Mouse (Mus musculus) adrenal gland, postnatal 10 days (tissue): ENCODE measurements around the gene Setd4. TPM values are rescaled to one million over a fixed set of nuclear protein-coding genes. Genes with fewer than 3 reads are reported as not detected.
A peak's percentile ranks its signal among the peaks of the same experiment; 100 is the strongest.

ENCODE experiments used
- DNase-seq: peaks from one replicate; pipeline ENCODE4 v3.0.0; 2021; ENCODE audit warnings: mixed read lengths
- total RNA-seq, 2 experiments: library from RNA; stranded (reverse); gene quantifications; 2 replicates each; pipeline ENCODE4 v1.2.3; 2021

The Setd4 gene
- total RNA-seq, 2 experiments from 2014 or later, result 8.6 to 8.8 TPM

DNA sequence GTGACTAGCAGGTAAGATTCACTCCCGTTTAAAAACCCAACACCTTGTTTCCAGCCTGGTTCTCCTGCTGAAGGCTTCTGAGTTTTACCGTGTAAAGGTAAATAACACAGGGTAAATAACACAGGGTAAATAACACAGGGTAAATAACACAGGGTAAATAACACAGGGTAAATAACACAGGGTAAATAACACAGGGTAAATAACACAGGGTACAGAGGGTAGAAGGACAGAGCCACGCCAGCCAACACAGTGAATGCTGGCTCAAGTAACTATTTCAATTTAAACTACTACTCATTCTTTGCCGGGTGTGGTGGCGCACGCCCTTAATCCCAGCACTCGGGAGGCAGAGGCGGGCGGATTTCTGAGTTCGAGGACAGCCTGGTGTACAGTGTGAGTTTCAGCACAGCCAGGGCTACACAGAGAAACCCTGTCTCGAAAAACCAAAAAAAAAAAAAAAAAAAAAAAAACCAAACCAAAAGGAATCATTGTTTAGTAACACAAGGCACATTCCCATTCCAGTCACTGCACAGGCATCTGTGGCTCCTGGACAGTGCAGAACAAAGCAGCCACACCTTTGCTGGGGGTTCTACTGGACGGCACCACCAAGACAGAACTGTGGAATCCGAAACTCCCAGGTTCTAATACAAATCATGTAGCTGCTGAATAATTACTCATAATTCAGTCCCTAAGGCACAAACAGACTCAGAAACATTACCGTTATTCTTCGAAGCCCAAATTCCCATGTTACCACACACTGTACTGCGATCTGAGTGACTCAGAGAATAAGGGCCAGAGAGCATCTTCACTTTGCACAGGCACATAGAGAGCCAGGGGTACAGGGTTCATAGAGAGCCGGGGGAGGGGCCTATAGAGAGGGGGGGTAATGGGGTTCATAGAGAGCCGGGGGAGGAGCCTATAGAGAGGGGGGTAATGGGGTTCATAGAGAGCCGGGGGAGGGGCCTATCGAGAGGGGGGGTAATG lies 12.1 kb downstream of the Setd4 start:
- DNase-seq, result no peak

DNA sequence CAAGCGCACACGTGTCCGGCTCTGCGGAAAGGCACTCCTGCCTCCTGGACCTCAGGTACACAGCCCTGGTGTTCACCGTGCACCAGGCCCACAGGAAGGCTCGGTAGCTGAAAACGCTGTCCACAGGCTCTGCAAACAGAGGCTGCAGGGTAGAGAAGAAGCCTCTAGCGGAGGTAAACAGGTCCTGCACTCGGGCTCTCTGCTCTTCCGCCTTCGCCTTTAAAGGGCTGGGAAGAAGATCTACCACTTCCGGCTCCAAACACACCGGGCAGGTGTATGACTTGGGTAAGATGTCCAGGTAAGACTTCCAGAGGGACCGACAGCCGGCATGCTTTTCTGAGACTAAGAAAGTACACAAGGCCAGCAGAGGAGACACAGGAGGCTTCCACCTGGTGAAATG lies 12.9 kb downstream of the Setd4 start:
- DNase-seq, result no peak

DNA sequence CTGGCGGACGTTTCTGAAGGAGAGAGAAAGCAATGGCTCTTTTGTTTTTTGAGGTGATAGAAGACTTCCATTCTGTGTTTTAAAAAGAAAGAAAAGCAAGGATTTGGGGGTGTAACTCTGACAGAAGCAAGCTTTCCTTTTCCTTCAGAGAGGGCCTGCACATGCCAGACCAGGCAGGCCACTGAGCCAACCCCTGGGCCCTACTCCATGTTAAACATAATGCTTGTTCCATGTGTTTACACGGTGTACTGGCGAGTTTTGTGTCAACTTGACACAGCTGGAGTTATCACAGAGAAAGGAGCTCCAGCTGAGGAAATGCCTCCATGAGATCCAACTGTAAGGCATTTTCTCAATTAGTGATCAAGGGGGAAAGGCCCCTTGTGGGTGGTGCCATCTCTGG lies 15.6 kb downstream of the Setd4 start:
- no peak for DNase-seq

DNA sequence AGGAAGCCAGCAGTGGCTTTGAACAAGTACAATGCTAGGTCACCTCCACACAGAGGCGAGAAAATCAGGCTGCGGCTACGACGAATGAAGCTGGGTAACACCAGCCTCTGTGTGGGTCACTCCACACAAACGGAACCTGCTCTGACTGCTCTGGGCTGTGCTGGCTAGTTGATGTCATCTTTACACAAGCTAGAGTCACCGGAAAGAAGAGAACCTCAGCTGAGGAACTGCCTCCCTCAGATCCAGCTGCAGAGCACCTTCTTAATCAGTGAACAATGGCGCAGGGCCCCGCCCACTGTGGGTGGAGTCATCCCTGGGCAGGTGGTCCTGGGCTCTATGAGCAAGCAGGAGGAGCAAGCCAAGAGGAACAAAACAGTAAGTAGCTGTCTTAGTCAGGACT lies 17.5 kb downstream of the Setd4 start:
- no peak for DNase-seq

DNA sequence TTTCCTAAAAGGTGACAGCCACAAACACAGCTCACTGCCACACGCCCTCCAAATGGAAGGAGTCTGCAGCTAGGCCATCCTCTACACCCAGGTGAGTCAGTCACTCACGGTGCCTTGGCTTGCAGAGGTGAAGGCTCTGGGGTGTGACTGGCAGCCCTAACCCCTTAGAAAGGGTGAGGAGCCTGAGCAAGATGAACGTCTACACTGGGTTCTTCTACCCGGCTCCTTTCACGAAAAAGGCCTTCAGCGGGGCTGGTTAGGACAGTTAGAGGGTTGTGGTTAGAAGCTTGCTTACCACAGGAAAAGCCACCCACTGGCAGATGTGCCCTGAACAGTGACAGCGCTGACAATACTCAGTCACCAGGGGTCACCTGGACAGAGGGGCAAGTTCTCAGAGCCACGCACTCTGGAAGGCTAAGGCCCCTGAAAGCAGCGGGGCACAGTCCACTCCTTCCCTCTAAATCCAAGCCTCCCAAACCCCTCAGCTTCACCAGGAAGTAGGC lies 18.1 kb downstream of the Setd4 start:
- DNase-seq, result no peak

DNA sequence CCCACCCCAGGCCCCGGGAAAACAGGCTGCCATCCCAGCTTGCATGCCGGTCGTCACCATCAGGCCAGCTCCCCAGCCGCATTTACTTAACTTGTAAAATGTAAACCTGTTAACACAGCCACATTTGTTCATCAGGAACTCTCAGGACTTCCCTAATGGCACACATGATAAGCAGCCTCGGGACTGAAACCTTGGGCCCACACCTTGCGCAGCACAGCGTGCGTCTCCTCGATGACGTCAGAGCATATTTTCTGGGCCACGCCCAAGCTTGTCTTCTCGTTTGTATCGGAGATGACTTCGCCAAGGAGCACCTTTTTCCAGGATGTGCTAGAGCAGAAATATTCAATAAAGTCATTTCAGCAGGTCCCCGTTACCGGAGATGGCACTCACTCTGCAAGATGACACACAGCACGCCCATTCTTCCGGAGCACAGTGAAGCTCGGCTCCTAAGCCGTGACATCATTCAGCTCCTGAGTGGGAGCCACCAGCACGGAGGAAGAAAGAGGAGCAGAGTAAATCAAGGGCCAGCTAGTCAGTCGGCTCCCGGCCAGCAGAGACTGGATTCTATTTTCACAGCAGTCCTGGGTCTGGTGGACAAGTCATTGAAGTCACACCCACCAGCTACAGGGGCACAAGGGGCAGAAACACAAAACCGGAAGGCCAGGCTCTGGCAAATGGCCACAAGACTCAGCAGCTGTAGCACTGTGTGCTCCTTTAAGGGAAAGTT lies 18.7 kb downstream of the Setd4 start:
- no peak for DNase-seq

DNA sequence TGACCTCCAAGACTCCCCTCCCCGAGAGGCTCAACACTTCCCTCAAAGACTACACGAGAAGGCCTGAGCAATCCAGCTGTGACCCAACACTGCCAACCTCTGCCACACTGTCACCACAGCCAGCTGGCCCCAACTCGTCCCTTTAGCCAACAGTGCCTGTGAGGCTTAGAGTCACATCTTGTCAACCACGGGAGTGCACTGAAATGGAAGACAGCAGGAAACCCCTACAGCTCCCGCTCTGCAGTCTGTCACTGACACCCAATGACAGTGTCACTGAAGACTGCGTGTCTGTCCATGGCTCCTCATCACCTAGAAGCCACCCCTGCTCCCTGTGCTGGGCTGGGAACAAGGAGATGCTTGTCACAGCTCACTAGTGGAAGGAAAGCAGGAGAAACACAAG lies 22.7 kb downstream of the Setd4 start:
- DNase-seq, result peak; percentile 51

DNA sequence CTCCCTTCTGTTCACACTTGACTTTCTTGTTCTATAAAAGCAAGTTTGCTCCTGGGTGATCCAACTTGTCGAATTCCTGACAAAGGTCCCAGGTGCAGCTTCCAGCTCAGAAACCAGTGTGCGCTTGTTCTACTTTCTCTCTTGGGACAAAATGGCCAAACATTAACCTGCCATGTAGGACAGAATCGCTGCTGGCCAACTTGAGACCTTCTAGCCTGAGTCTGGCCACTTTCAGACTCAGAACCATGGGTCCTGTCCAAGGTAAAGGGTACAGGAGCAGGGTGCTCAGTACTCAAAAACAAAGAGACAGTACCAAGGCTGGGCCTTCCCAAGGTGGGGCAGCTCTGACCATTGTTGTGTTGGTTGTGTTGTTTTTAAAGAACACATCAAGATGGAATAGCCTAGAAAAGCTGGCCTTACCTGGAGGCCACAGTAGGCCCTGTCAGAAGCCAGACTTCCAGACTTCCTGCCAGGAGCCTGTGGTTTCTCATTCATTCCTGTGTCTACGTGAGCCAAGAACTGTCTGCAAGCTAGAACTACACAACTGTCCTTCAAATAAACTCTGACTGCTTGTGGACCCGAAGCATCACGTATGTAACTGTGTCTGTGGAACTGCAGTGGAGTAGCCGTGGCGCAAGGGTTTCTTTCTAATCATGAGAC lies 25.4 kb downstream of the Setd4 start:
- no peak for DNase-seq

DNA sequence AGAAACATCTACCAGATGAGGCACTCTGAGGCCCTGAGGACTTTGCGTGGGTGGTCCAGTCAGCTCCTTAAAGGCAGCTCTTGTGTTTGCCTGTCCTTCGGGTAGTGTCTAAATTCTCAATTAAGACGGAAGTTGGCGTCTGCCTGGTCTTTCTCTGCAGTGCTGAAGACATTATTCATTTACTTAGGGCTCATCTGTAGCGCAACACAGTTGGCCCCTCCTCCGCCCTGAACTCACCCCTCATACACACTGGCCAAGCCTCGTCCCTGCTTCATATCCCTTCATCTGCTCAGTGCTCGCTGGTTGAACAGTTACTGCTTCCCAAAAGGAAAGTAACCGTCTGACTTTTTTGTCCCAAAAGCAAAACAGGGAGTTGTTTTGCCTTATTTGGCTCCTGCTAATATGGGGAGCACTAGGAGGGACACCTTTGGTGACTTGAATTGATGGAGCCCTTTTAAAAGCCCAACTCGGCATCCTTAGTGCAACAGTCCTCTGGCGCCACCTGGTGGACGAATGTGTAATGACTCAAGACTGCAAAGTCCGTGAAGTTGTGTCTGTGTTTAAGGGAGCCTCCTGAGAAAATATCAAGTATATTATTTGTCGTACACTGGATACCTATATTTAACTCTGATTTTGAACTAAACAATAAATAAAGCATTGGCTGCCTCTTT lies 27.3 kb downstream of the Setd4 start:
- peak; percentile 89 for DNase-seq

DNA sequence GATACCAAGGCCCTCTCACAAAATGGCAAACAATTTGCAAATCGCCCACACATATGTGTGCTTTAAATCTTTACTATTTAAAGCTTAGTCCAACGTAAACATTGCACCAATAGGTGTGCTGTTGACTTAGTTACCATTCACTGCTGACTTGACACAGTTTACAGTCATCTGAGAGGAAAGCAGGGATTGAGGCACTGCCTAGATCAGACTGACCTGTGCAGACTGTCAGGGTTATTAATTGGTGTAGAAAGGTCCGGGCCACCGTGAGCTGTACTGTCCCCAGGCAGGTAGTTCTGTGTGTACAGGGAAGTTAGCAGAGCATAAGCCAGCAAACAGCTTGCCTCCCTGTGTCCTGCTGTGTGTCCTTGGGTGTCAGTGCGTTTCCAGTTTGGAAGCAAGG lies 28.3 kb downstream of the Setd4 start:
- DNase-seq, result no peak

DNA sequence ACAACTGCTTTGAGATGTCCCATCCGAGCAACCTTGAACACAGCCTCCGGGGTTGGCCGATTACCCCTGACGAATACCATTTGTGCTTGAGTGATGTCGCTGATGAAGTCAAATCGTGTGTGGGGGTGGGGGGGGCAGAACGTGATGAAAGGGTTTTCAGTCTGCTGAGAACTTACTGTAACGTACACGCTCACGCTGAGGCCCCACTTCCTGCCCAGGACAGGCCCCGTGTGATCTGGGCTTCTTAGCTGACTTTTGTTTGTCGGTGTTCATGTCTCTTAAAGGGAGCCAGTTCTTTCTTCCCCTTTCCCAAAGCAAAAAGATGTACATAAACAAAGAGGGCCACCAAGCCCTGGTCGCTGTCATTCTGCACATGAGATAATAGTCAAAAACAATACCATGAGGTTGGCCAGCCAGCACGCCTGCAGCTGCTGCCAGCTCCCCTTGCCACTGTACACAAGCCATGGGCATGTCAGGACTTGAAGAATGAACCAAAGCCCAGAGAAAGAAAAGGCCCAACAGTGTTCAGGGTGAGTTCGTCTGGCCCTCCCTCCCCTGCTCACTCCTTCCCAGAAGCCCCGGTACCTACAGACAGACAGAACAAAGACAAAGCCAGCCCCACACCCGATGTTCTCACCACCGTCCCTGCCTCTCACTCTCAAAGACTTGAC lies 29.2 kb downstream of the Setd4 start:
- DNase-seq, result no peak

DNA sequence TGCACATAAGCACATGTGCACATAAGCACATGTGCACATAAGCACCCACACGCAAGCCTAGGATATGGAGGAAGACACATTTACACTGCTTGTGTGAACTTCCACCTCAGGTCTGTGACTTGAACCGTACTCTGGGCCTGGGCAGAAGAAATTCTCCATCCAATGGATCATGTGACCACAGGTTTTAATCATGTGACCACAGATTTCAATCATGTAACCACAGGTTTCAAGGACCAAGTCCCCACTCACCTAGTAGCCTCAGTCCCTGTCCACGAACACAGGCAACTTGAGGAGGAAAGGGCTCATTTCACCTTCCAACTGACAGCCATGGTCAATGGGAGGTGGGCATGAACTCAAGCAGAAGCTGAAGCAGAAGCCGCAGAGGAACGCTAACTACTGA lies 30.4 kb downstream of the Setd4 start:
- no peak for DNase-seq

DNA sequence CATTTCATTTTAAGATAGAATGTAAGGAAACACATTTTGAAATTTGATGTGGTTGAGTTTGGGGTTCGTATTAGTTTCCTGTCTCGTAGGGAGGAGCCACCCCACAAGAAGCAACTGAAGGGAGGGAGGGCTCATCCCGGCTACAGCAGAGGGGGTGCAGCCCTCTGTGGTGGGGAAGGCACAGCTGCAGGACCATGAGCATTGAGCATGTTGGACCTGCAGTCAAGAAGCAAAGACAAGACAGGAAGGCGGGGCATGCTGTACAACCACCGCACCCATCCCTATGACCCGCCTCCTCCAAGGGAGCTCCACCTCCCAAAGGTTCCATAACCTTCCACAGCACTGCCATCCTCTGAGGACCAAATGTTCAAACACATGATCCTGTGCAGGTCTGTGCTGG lies 31.5 kb downstream of the Setd4 start:
- no peak for DNase-seq

DNA sequence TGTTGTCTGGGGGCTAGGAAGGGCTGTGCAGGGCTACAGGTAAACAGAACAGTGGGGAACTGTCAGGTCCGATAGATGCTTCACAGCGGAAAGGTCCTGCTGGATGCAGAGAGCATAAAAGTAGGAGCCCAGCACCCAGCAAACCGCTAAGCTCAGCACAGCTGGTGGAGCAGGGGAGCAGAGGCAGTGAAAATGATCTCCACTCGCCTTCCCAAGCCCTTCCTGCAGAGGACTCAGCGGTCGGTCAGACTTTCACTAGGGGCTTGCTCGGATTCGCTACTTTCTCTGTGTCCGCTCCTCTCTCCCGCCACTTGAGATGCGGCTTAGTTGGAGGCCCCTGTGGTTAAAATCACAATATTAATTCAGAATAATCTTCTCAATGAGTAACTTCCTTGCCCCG lies 45.4 kb downstream of the Setd4 start:
- DNase-seq, result no peak

DNA sequence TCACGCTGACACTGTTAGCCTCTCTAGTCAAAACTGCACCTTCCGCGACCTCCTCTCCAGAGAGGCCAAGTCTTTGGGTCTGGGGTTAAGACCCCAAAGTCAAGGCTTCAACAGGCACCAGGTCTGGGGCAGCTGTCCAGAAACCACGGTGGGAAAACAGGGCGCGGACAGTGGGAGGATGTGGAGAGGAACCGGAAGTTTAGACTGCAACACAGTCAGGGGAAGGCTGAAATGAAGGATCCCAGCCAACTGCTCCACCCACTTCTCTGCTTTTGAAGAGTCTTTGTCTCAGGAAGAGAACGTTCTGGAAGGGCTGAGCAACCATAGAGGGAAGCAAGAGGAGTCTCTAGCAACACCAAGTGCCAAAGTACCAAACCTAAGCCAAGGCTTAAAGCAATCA lies 46.2 kb downstream of the Setd4 start:
- no peak for DNase-seq

DNA sequence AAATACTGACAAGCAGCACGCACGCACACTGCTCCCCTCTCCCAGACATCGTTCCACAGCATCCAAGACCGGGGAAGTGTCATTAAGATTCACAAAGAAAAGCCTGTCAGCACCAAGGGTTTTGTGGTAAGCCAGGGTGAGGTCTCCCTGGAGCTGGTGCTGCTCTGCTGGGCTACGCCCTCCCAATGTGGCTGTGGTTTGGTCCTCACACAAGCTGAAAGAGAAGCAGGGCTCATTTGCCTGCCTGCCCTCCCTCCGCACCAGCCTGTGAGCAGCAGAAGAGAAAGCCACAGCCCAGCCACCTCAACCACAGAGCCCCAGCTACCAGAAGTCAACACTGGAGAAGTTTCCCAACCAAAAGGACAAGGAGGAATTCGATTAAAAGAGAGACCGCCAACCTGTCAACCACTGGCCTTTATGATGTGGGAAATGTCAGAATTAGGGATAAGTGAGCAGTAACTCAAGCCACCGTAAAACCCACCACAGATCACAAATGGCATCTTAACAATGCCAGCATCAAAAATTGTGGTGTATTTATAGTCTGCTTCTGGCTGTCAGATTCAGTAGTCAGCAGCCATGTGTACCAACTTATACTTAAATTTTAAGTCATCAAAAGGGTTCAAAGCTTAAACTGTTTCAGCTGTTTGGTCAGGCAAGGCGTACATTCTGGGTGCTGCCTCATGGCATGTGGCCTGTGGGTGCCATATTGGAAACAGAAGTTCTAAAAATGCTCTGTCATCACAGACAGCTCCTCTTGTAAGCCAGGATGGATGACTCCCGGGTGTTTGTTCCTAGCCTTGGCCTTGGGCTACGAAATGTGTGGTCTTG lies 51.0 kb downstream of the Setd4 start:
- DNase-seq, result no peak

DNA sequence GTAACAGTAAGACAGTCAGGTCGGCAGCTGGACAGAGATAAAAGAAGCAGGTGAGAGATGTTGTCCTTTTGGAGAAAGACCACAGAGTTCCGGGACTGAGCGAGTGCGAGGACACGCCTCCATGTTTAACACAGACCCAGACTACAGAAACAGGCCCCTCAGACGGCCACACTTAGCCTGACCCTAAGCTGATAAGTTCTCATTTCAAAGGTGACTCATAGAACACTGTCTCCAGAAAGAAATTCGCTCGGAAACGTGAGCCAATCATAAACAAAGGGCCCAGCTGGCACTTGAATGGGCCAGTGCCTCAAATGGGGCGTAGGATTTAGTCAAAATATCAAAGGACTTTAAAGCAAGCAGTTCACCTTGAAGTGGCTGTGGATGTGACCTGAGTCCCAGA lies 54.6 kb downstream of the Setd4 start:
- no peak for DNase-seq

DNA sequence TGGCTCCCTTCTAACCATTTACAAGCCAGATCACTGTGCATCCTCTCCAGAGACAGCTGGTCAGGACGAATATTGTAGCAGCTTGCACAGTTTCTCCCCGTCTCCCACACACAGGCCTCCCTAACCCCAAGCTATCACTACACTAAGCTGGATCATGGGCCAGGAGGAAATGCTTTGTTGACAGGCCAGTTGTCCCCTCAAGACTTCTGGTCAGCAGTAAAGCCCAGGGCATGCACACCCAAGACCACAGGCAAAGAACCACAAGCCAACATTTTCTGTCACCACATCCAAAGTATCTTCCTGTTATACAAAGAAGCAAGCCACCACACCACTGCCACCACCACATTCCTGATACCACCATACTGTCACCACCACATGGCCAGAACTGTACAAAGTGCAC lies 55.8 kb downstream of the Setd4 start:
- no peak for DNase-seq

DNA sequence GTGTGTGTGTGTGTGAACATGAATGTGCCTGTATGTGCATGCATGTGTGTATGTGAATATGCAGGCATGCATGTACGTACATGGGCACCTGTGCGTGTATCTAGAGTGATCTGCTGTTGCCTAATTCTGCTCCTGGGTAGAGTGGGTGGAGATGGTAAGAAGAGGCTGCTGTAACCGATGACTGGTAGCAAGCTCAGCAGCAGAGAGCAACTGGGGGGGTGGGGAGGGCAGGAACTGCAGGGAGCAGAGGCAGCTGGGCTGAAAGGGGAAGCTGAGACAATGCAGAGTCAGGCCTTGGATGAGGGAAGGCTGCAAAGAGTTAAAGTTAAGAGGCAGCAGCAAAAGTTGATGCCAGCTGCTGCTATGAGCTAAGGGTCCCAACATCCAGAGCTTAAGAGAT lies 56.7 kb downstream of the Setd4 start:
- DNase-seq, result no peak

DNA sequence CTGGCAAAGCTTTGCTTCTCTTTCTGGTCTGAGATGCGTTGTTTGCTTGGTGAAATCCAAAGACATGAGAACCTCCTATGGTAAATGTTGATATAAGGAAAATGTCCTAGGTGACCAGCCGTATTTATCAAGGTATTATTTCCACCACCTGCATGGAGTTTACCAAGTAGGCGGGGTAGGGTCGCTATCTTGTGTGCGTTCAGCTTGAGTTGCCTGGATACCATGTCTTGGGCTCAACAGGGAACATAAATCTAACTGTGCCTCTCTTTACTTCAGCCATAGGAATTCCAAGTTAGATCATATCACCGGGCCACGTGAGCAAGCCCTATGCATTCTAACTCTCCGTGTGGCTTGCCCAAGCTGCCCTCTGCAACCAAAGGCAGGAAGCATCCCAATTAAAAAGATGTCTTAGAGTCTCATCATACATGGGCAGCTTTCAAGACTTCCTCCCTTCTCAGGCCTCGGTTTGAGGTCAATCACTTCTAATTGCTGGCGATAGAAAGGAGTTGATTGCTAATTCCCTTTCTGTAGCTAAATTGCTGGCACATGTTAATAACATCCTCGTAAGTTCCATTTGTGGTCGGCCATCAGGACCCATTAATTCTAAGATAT lies 57.4 kb downstream of the Setd4 start:
- no peak for DNase-seq
